ENCODE assay signal across 8 mouse cellular contexts in genomic region chr5:113553402-113553897, GRCm38 (mm10).
DNase-seq lines count a peak whose midpoint lies in the region; ATAC-seq and TF ChIP-seq lines count a peak whose summit lies in the region.

No protein-coding gene starts in this region.

- TF ChIP-seq EP300 in stomach, postnatal 0 days (optimal IDR thresholded peaks at IDR 0.05) = no peak

- H3K36me3 ChIP-seq in stomach, postnatal 0 days (ENCODE audit: control insufficient read depth, insufficient read depth, low read length) = no peaks in the 10 kb centered on the region

- H3K4me2 ChIP-seq in stomach, postnatal 0 days (replicated peaks; ENCODE audit: low read depth) = no peak overlapping the region

- WGBS in stomach, postnatal 0 days = 7% methylated on average over 9 of the region's 9 CpGs

- no peaks in the 10 kb centered on the region for H3K27me3 ChIP-seq in stomach, postnatal 0 days (ENCODE audit: control insufficient read depth, insufficient read depth, low read length)

- H3K9me3 ChIP-seq in stomach, postnatal 0 days (ENCODE audit: control insufficient read depth, low read length) = no peaks in the 10 kb centered on the region

- H3K4me3 ChIP-seq in stomach, postnatal 0 days (ENCODE audit: low read depth, low read length) = no peak overlapping the region

- H3K9ac ChIP-seq in stomach, postnatal 0 days (ENCODE audit: low read length) = no peak overlapping the region

- DNase-seq in cerebellum, postnatal 14 days = peak; percentile 72 to 73
- no peak for DNase-seq in cerebellum, adult 9-10 months
- DNase-seq in thymus, postnatal 0 days (ENCODE audit: low spot score) = peak; percentile 14
- no peak for DNase-seq in thymus, postnatal 36 days
- DNase-seq in hindlimb bud, embryonic 11.5 days (ENCODE audit: extremely low spot score, low read depth, low spot score) = peak; percentile 79
- peak; percentile 45 for DNase-seq in stomach, postnatal 0 days (ENCODE audit: low spot score)
- no peak for DNase-seq in layer of hippocampus, adult 11-12 months (ENCODE audit: low spot score)
- DNase-seq in right cerebral cortex, postnatal 14 days = no peak

- peak; percentile 33; the same call in 1 of the 2 replicates for ATAC-seq in stomach, postnatal 0 days (ENCODE audit: low FRiP score, low TSS enrichment)

- no peak for TF ChIP-seq CTCF in stomach, postnatal 0 days (IDR thresholded peaks at IDR 0.05; ENCODE audit: low read depth)

- H3K4me1 ChIP-seq in stomach, postnatal 0 days (replicated peaks; ENCODE audit: control insufficient read depth, insufficient read depth) = no peaks in the 10 kb centered on the region

- peak overlapping the region; percentile 20; the same call in 1 of the 2 replicates for H3K27ac ChIP-seq in stomach, postnatal 0 days (replicated peaks)

Comparison
In these comparisons a context has a peak if more than half of its experiments do, and no peak if none do; other contexts are left out.
1. DNase-seq: peak in cerebellum, postnatal 14 days (2 of 2), thymus, postnatal 0 days (single experiment), hindlimb bud, embryonic 11.5 days (single experiment) and stomach, postnatal 0 days (single experiment); none in cerebellum, adult 9-10 months (single experiment), thymus, postnatal 36 days (0 of 2), layer of hippocampus, adult 11-12 months (single experiment) and right cerebral cortex, postnatal 14 days (single experiment).